Comparison of ENCODE assay signal across 9 mouse cellular contexts in genomic region chr10:121509751-121510643, GRCm38 (mm10). TPM values are rescaled to one million over a fixed set of nuclear protein-coding genes. Genes with fewer than 3 reads are reported as not detected.
DNase-seq lines count a peak whose midpoint lies in the region; ATAC-seq lines count a peak whose summit lies in the region.
"Had no signal": no experiment of that assay in that cellular context is flagged by ENCODE, and none has a peak within 500 bp of the region (broad histone marks: within the 10 kb centered on the region; RNA-seq: fewer than 3 reads in every experiment).

No protein-coding gene starts in this region.

- H3K4me2 ChIP-seq in forebrain, embryonic 11.5 days (ENCODE audit: low read depth, low read length, severe bottlenecking), result no peak overlapping the region
- H3K4me2 ChIP-seq in forebrain, embryonic 13.5 days, result no peak overlapping the region
- H3K4me2 ChIP-seq in embryonic facial prominence, embryonic 14.5 days (ENCODE audit: low read depth, low read length), result peak overlapping the region; percentile 36
- peak overlapping the region; percentile 37 for H3K4me2 ChIP-seq in kidney, embryonic 15.5 days

- peak; percentile 35 for ATAC-seq in forebrain, embryonic 11.5 days (replicated peaks; ENCODE audit: low FRiP score)
- no peak for ATAC-seq in forebrain, embryonic 13.5 days
- ATAC-seq in embryonic facial prominence, embryonic 14.5 days (ENCODE audit: low read depth), result peak; percentile 79
- ATAC-seq in kidney, embryonic 15.5 days (replicated peaks; ENCODE audit: low FRiP score), result peak; percentile 43
- ATAC-seq in activated CD4-positive, CD25-positive, alpha-beta regulatory T cell, adult 4 months, result no peak

- no peak overlapping the region for H3K4me3 ChIP-seq in forebrain, embryonic 11.5 days (ENCODE audit: low read depth, low read length)
- no peak overlapping the region for H3K4me3 ChIP-seq in forebrain, embryonic 13.5 days
- no peak overlapping the region for H3K4me3 ChIP-seq in embryonic facial prominence, embryonic 14.5 days (ENCODE audit: low read depth, low read length)
- no peak overlapping the region for H3K4me3 ChIP-seq in kidney, embryonic 15.5 days (replicated peaks)

- no peak overlapping the region for H3K27ac ChIP-seq in forebrain, embryonic 11.5 days (ENCODE audit: low read depth, low read length)
- no peak overlapping the region for H3K27ac ChIP-seq in forebrain, embryonic 13.5 days
- H3K27ac ChIP-seq in embryonic facial prominence, embryonic 14.5 days (replicated peaks; ENCODE audit: low read depth, low read length), result peak overlapping the region; percentile 52; the same call in 1 of the 2 replicates
- H3K27ac ChIP-seq in kidney, embryonic 15.5 days, result no peak overlapping the region

- intact Hi-C loops in left cerebral cortex, postnatal 14 days (cut with DNase I), result loop anchor here (5.0 kb wide), 1 partner anchor 38 kb away; no protein-coding TSS in a partner anchor

- no peak overlapping the region for H3K9ac ChIP-seq in forebrain, embryonic 11.5 days (ENCODE audit: low read length)
- H3K9ac ChIP-seq in forebrain, embryonic 13.5 days, result no peak overlapping the region
- H3K9ac ChIP-seq in embryonic facial prominence, embryonic 14.5 days (ENCODE audit: low read depth, low read length), result no peak overlapping the region; the same call in 1 of the 2 replicates
- H3K9ac ChIP-seq in kidney, embryonic 15.5 days, result no peak overlapping the region

- WGBS in forebrain, embryonic 11.5 days, result 31% methylated on average over 24 of the region's 24 CpGs
- 41% methylated on average over 24 of the region's 24 CpGs for WGBS in forebrain, embryonic 13.5 days
- 10% methylated on average over 24 of the region's 24 CpGs for WGBS in embryonic facial prominence, embryonic 14.5 days
- WGBS in kidney, embryonic 15.5 days, result 19% methylated on average over 24 of the region's 24 CpGs

- no peaks in the 10 kb centered on the region for H3K27me3 ChIP-seq in forebrain, embryonic 11.5 days (ENCODE audit: control insufficient read depth, insufficient read depth, low read length)
- no peaks in the 10 kb centered on the region for H3K27me3 ChIP-seq in forebrain, embryonic 13.5 days
- H3K27me3 ChIP-seq in embryonic facial prominence, embryonic 14.5 days (replicated peaks; ENCODE audit: control insufficient read depth, insufficient read depth, low read length), result no peaks in the 10 kb centered on the region
- 0 out of 2 replicates have a peak, but pooled peaks cover 3% of the 10 kb centered on the region for H3K27me3 ChIP-seq in kidney, embryonic 15.5 days
- H3K27me3 ChIP-seq: CH12.LX had no signal

- peaks cover 5% of the 10 kb centered on the region; the same call in 1 of the 2 replicates for H3K4me1 ChIP-seq in forebrain, embryonic 11.5 days (replicated peaks; ENCODE audit: control insufficient read depth, insufficient read depth, low read length)
- H3K4me1 ChIP-seq in forebrain, embryonic 13.5 days, result peaks cover 25% of the 10 kb centered on the region
- peaks cover 38% of the 10 kb centered on the region for H3K4me1 ChIP-seq in embryonic facial prominence, embryonic 14.5 days (ENCODE audit: control insufficient read depth, insufficient read depth, low read length)
- peaks cover 37% of the 10 kb centered on the region for H3K4me1 ChIP-seq in kidney, embryonic 15.5 days

- H3K9me3 ChIP-seq in forebrain, embryonic 11.5 days (ENCODE audit: control insufficient read depth, low read length), result no peaks in the 10 kb centered on the region
- no peaks in the 10 kb centered on the region for H3K9me3 ChIP-seq in forebrain, embryonic 13.5 days (replicated peaks)
- H3K9me3 ChIP-seq in embryonic facial prominence, embryonic 14.5 days (ENCODE audit: control insufficient read depth, low read length), result no peaks in the 10 kb centered on the region
- H3K9me3 ChIP-seq in kidney, embryonic 15.5 days (replicated peaks), result no peaks in the 10 kb centered on the region

- DNase-seq in forebrain, embryonic 11.5 days (ENCODE audit: low spot score), result peak; percentile 56
- DNase-seq in embryonic facial prominence, embryonic 14.5 days (ENCODE audit: low spot score), result peak; percentile 90
- DNase-seq in lung, postnatal 36 days, result peak; percentile 58
- DNase-seq in right cerebral cortex, postnatal 25 days, result no peak
- no peak for DNase-seq in left cerebral cortex, postnatal 14 days (ENCODE audit: low spot score in 2 of 2)

- no peaks in the 10 kb centered on the region for H3K36me3 ChIP-seq in forebrain, embryonic 11.5 days (ENCODE audit: control insufficient read depth, insufficient read depth, low read length)
- H3K36me3 ChIP-seq in forebrain, embryonic 13.5 days (ENCODE audit: poor library complexity, severe bottlenecking), result no peaks in the 10 kb centered on the region
- H3K36me3 ChIP-seq in embryonic facial prominence, embryonic 14.5 days (ENCODE audit: control insufficient read depth, insufficient read depth, low read length), result no peaks in the 10 kb centered on the region
- H3K36me3 ChIP-seq in kidney, embryonic 15.5 days, result no peaks in the 10 kb centered on the region

RNA-seq across cellular contexts. Expression of gene Rassf3, which starts 33.9 kb away (rescaled TPM):
- 5.5 and 7.6 TPM in 2 replicates for polyA plus RNA-seq in forebrain, embryonic 11.5 days (2014; fragmentation: Nextera tagmentation; extraction: Ambion mirVana)
- polyA plus RNA-seq in forebrain, embryonic 13.5 days (2015; fragmentation: Nextera tagmentation; extraction: Ambion mirVana), result 3.5 and 3.7 TPM in 2 replicates
- 23.6 and 27.0 TPM in 2 replicates for polyA plus RNA-seq in embryonic facial prominence, embryonic 14.5 days (2014; fragmentation: Nextera tagmentation; extraction: Ambion mirVana)
- 13.8 and 14.7 TPM in 2 replicates for polyA plus RNA-seq in kidney, embryonic 15.5 days (2015; fragmentation: Nextera tagmentation; extraction: Ambion mirVana)
- polyA plus RNA-seq in activated CD4-positive, CD25-positive, alpha-beta regulatory T cell, adult 4 months (2017; shearing (Covaris generic)), result 1 to 10 TPM; 5.7 to 7.0 TPM
- 10 to 100 TPM; 29.6 to 33.9 TPM for total RNA-seq in left cerebral cortex, postnatal 14 days (2021)

Comparison
In these comparisons a context has a peak if more than half of its experiments do, and no peak if none do; other contexts are left out.
1. ATAC-seq: peak in forebrain, embryonic 11.5 days (single experiment), embryonic facial prominence, embryonic 14.5 days (single experiment) and kidney, embryonic 15.5 days (single experiment); none in forebrain, embryonic 13.5 days (single experiment) and activated CD4-positive, CD25-positive, alpha-beta regulatory T cell, adult 4 months (single experiment).
2. DNase-seq: peak in forebrain, embryonic 11.5 days (single experiment), embryonic facial prominence, embryonic 14.5 days (single experiment) and lung, postnatal 36 days (single experiment); none in right cerebral cortex, postnatal 25 days (single experiment) and left cerebral cortex, postnatal 14 days (0 of 2).
3. H3K4me2 ChIP-seq: peak in embryonic facial prominence, embryonic 14.5 days (single experiment) and kidney, embryonic 15.5 days (single experiment); none in forebrain, embryonic 11.5 days (single experiment) and forebrain, embryonic 13.5 days (single experiment).